Mouse (Mus musculus): Measurements from ENCODE around the gene Tmem8b. TPM values are rescaled to one million over a fixed set of nuclear protein-coding genes. Genes with fewer than 3 reads are reported as not detected.

Tmem8b gene
- polyA plus RNA-seq, 1 experiment from 2014 or later: 5.6 TPM

DNA sequence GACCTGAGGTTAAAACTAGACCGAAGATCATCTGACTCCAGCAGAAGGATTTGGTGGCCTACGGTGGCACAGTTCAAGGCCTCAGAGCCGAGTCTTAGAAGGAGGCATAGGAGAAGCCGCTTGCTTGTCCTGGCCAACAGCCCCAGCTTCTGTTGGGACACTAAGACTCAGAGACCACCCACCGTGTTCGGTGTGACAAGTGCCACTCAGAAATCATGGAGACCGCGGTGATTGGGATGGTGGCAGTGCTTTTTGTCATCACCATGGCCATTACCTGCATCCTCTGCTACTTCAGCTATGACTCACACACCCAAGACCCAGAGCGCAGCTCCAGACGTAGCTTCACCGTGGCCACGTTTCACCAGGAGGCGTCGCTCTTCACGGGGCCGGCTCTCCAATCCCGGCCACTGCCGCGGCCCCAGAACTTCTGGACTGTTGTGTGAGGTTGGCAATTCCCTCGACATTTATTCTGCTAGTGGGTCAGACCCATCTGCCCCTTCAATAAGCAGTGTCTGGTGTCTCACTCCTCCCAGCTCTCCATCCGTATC, 62.1 kb downstream of the Tmem8b start:
- 77% methylated on average over 21 of the region's 21 CpGs for WGBS
- Histone ChIP-seq H3K36me3 (ENCODE audit: control insufficient read depth, insufficient read depth, low read length) (no peaks in the 10 kb centered on the region), H3K27me3 (replicated peaks; ENCODE audit: control insufficient read depth, insufficient read depth, low read length) (no peaks in the 10 kb centered on the region), H3K4me1 (ENCODE audit: control insufficient read depth, insufficient read depth, low read length) (no peaks in the 10 kb centered on the region), H3K9ac (ENCODE audit: low read length) (no peak overlapping the region), H3K4me2 (ENCODE audit: low read length) (no peak overlapping the region), H3K9me3 (replicated peaks; ENCODE audit: control insufficient read depth, low read length) (no peaks in the 10 kb centered on the region), H3K4me3 (ENCODE audit: low read depth, low read length) (no peak overlapping the region), H3K27ac (ENCODE audit: low read depth, low read length) (no peak overlapping the region)
- no peak for DNase-seq (ENCODE audit: low spot score)
- ATAC-seq: no peak

- Histone ChIP-seq H3K9me3 (replicated peaks; ENCODE audit: control insufficient read depth, low read length) (no peaks in the 10 kb centered on the region), H3K4me1 (ENCODE audit: control insufficient read depth, insufficient read depth, low read length) (no peaks in the 10 kb centered on the region), H3K27ac (ENCODE audit: low read depth, low read length) (no peak overlapping the region), H3K4me3 (ENCODE audit: low read depth, low read length) (no peak overlapping the region), H3K9ac (ENCODE audit: low read length) (no peak overlapping the region), H3K27me3 (replicated peaks; ENCODE audit: control insufficient read depth, insufficient read depth, low read length) (no peaks in the 10 kb centered on the region), H3K36me3 (ENCODE audit: control insufficient read depth, insufficient read depth, low read length) (no peaks in the 10 kb centered on the region), H3K4me2 (ENCODE audit: low read length) (no peak overlapping the region)
- no peak for DNase-seq (ENCODE audit: low spot score)
- ATAC-seq: no peak
- WGBS: 24% methylated on average over 1 of the region's 1 CpGs
Measured at GRCm38 (mm10) chr4:43732171-43732570, 63.4 kb downstream of the Tmem8b start.

GRCm38 (mm10) chr4:43733186-43733585, 64.4 kb downstream of the Tmem8b start:
- ATAC-seq (no peak), DNase-seq (ENCODE audit: low spot score) (no peak)
- no peaks in the 10 kb centered on the region for H3K9me3 ChIP-seq (replicated peaks; ENCODE audit: control insufficient read depth, low read length)
- no peak overlapping the region for H3K27ac ChIP-seq (ENCODE audit: low read depth, low read length)
- H3K36me3 ChIP-seq (ENCODE audit: control insufficient read depth, insufficient read depth, low read length): no peaks in the 10 kb centered on the region
- no peak overlapping the region for H3K4me2 ChIP-seq (ENCODE audit: low read length)
- H3K9ac ChIP-seq (ENCODE audit: low read length): no peak overlapping the region
- 87% methylated on average over 5 of the region's 5 CpGs for WGBS
- H3K4me1 ChIP-seq (ENCODE audit: control insufficient read depth, insufficient read depth, low read length): no peaks in the 10 kb centered on the region
- no peak overlapping the region for H3K4me3 ChIP-seq (ENCODE audit: low read depth, low read length)
- no peaks in the 10 kb centered on the region for H3K27me3 ChIP-seq (replicated peaks; ENCODE audit: control insufficient read depth, insufficient read depth, low read length)

- no peaks in the 10 kb centered on the region for H3K27me3 ChIP-seq (replicated peaks; ENCODE audit: control insufficient read depth, insufficient read depth, low read length)
- H3K4me3 ChIP-seq (ENCODE audit: low read depth, low read length): no peak overlapping the region
- no peak overlapping the region for H3K9ac ChIP-seq (ENCODE audit: low read length)
- WGBS: 62% methylated on average over 6 of the region's 6 CpGs
- H3K4me2 ChIP-seq (ENCODE audit: low read length): no peak overlapping the region
- H3K27ac ChIP-seq (ENCODE audit: low read depth, low read length): no peak overlapping the region
- ATAC-seq (no peak), DNase-seq (ENCODE audit: low spot score) (no peak)
- no peaks in the 10 kb centered on the region for H3K9me3 ChIP-seq (replicated peaks; ENCODE audit: control insufficient read depth, low read length)
- H3K4me1 ChIP-seq (ENCODE audit: control insufficient read depth, insufficient read depth, low read length): no peaks in the 10 kb centered on the region
- no peaks in the 10 kb centered on the region for H3K36me3 ChIP-seq (ENCODE audit: control insufficient read depth, insufficient read depth, low read length)
Measured at GRCm38 (mm10) chr4:43737144-43737543, 68.4 kb downstream of the Tmem8b start.

DNA sequence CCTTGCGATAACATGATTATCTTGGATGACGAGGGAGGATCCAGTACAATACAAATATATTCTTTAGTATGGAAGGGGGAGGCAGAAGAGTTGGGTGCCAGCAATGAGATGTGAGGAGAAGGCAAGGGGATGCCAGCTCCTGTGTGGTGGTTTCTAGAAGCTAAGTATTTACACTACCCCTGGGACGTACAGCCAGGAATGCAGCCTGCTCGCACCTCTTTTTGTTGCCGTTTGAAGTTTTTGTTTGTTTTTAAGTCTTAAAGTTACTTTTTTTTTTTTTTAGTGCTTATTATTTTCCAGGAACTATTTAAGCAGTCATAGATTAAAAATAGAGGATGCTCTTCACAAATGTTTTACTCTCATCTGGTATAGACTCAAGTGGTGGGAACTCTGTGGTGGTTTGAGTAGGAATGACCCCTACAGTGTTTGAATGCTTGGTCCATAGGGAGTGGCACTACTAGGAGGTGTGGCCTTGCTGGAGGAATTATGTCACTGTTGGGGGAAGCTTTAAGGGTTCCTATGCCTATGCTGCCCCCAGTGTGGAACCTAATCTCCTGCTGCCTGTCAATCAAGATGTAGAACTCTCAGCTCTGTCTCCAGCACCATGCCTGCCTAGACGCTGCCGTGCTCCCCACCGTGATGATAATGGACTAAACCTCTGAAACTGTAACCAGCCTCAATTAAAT, 70.4 kb downstream of the Tmem8b start:
- WGBS: 77% methylated on average over 8 of the region's 8 CpGs
- H3K9ac ChIP-seq (ENCODE audit: low read length): no peak overlapping the region

DNA sequence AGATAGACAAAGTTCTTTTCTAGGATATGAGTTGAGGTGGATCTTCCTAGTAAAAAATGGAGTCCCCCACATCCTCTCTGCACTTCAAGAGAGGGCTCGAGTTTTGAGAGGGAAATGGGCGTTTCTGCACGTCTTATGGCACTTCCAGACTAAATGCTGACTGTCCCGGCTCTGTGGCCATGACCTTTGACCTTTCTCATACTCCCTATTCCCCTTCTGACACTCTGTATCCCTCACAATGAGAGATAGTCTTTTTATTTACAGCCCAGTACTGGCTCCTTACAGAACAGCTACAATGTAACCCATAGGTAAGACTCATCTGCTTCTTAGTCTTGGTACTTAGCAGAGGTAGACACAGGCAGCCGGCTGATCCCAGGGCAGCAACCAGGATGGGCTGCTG, 72.8 kb downstream of the Tmem8b start:
- Histone ChIP-seq H3K4me2 (ENCODE audit: low read length) (no peak overlapping the region), H3K9me3 (replicated peaks; ENCODE audit: control insufficient read depth, low read length) (no peaks in the 10 kb centered on the region), H3K27ac (ENCODE audit: low read depth, low read length) (no peak overlapping the region), H3K4me3 (ENCODE audit: low read depth, low read length) (no peak overlapping the region), H3K4me1 (ENCODE audit: control insufficient read depth, insufficient read depth, low read length) (no peaks in the 10 kb centered on the region), H3K36me3 (ENCODE audit: control insufficient read depth, insufficient read depth, low read length) (no peaks in the 10 kb centered on the region), H3K9ac (ENCODE audit: low read length) (no peak overlapping the region), H3K27me3 (replicated peaks; ENCODE audit: control insufficient read depth, insufficient read depth, low read length) (no peaks in the 10 kb centered on the region)
- no peak for DNase-seq (ENCODE audit: low spot score)
- 75% methylated on average over 5 of the region's 5 CpGs for WGBS
- no peak for ATAC-seq

More for the DNA sequence above, 70.4 kb downstream of the Tmem8b start:
- no peaks in the 10 kb centered on the region for H3K4me1 ChIP-seq (ENCODE audit: control insufficient read depth, insufficient read depth, low read length)
- H3K4me3 ChIP-seq (ENCODE audit: low read depth, low read length): no peak overlapping the region
- no peak overlapping the region for H3K27ac ChIP-seq (ENCODE audit: low read depth, low read length)
- H3K9me3 ChIP-seq (replicated peaks; ENCODE audit: control insufficient read depth, low read length): no peaks in the 10 kb centered on the region
- H3K27me3 ChIP-seq (replicated peaks; ENCODE audit: control insufficient read depth, insufficient read depth, low read length): no peaks in the 10 kb centered on the region
- no peak for DNase-seq (ENCODE audit: low spot score)
- ATAC-seq: no peak
- H3K4me2 ChIP-seq (ENCODE audit: low read length): no peak overlapping the region
- H3K36me3 ChIP-seq (ENCODE audit: control insufficient read depth, insufficient read depth, low read length): no peaks in the 10 kb centered on the region

Small RNA genes lying within 50 kb of the gene (microRNA-seq; reads per million reads assigned to microRNA genes)
- gene Gm25262: not detected

Other genes with a start within 250 kb of the Tmem8b start
- 0.29 and 0.73 TPM in 2 replicates for gene Fam166b, start 239.8 kb upstream of the Tmem8b start, polyA plus RNA-seq (2014; fragmentation: Nextera tagmentation; extraction: Ambion mirVana)
- 10.2 and 12.1 TPM in 2 replicates for gene Tesk1, start 227.0 kb upstream of the Tmem8b start, polyA plus RNA-seq (2014; fragmentation: Nextera tagmentation; extraction: Ambion mirVana)
- 6.7 and 8.8 TPM in 2 replicates for gene Cd72, start 214.3 kb upstream of the Tmem8b start, polyA plus RNA-seq (2014; fragmentation: Nextera tagmentation; extraction: Ambion mirVana)
- not detected in 2 replicates for gene Sit1, start 185.2 kb upstream of the Tmem8b start, polyA plus RNA-seq (2014; fragmentation: Nextera tagmentation; extraction: Ambion mirVana)
- 68.7 and 69.1 TPM in 2 replicates for gene Ccdc107, start 176.1 kb upstream of the Tmem8b start, polyA plus RNA-seq (2014; fragmentation: Nextera tagmentation; extraction: Ambion mirVana)
- 14.0 and 15.9 TPM in 2 replicates for gene Arhgef39, start 169.3 kb upstream of the Tmem8b start, polyA plus RNA-seq (2014; fragmentation: Nextera tagmentation; extraction: Ambion mirVana)
- gene Car9, start 162.0 kb upstream of the Tmem8b start, polyA plus RNA-seq (2014; fragmentation: Nextera tagmentation; extraction: Ambion mirVana): 0.22 TPM in 1 of 2 replicates, not detected in the other
- 10.7 and 13.4 TPM in 2 replicates for gene Tpm2, start 145.2 kb upstream of the Tmem8b start, polyA plus RNA-seq (2014; fragmentation: Nextera tagmentation; extraction: Ambion mirVana)
- 88.3 and 88.4 TPM in 2 replicates for gene Creb3, start 106.6 kb upstream of the Tmem8b start, polyA plus RNA-seq (2014; fragmentation: Nextera tagmentation; extraction: Ambion mirVana)
- 50.1 and 50.4 TPM in 2 replicates for gene Tln1, start 106.3 kb upstream of the Tmem8b start, polyA plus RNA-seq (2014; fragmentation: Nextera tagmentation; extraction: Ambion mirVana)
- 10.4 and 22.2 TPM in 2 replicates for gene Rgp1, start 90.3 kb upstream of the Tmem8b start, polyA plus RNA-seq (2014; fragmentation: Nextera tagmentation; extraction: Ambion mirVana)
- gene Gba2, start 90.1 kb upstream of the Tmem8b start, polyA plus RNA-seq (2014; fragmentation: Nextera tagmentation; extraction: Ambion mirVana): 39.2 and 42.3 TPM in 2 replicates
- gene Msmp, start 84.5 kb upstream of the Tmem8b start, polyA plus RNA-seq (2014; fragmentation: Nextera tagmentation; extraction: Ambion mirVana): 0.37 TPM in 1 of 2 replicates, not detected in the other
- 10.7 and 11.2 TPM in 2 replicates for gene Npr2, start 37.0 kb upstream of the Tmem8b start, polyA plus RNA-seq (2014; fragmentation: Nextera tagmentation; extraction: Ambion mirVana)
- 4.2 and 5.7 TPM in 2 replicates for gene Spag8, start 15.4 kb upstream of the Tmem8b start, polyA plus RNA-seq (2014; fragmentation: Nextera tagmentation; extraction: Ambion mirVana)
- gene Hint2, start 12.5 kb upstream of the Tmem8b start, polyA plus RNA-seq (2014; fragmentation: Nextera tagmentation; extraction: Ambion mirVana): 67.0 and 82.7 TPM in 2 replicates
- gene Fam221b, start 174 bp downstream of the Tmem8b start, polyA plus RNA-seq (2014; fragmentation: Nextera tagmentation; extraction: Ambion mirVana): 2.1 and 2.2 TPM in 2 replicates
- not detected in 2 replicates for gene Olfr70, start 31.8 kb downstream of the Tmem8b start, polyA plus RNA-seq (2014; fragmentation: Nextera tagmentation; extraction: Ambion mirVana)
- not detected in 2 replicates for gene Olfr71, start 41.3 kb downstream of the Tmem8b start, polyA plus RNA-seq (2014; fragmentation: Nextera tagmentation; extraction: Ambion mirVana)
- 0.36 and 0.45 TPM in 2 replicates for gene Hrct1, start 58.2 kb downstream of the Tmem8b start, polyA plus RNA-seq (2014; fragmentation: Nextera tagmentation; extraction: Ambion mirVana)
- 0.06 TPM in 1 of 2 replicates, not detected in the other for gene Spaar, start 61.1 kb downstream of the Tmem8b start, polyA plus RNA-seq (2014; fragmentation: Nextera tagmentation; extraction: Ambion mirVana)
- not detected in 2 replicates for gene Olfr159, start 102.0 kb downstream of the Tmem8b start, polyA plus RNA-seq (2014; fragmentation: Nextera tagmentation; extraction: Ambion mirVana)
- not detected in 2 replicates for gene Olfr156, start 154.9 kb downstream of the Tmem8b start, polyA plus RNA-seq (2014; fragmentation: Nextera tagmentation; extraction: Ambion mirVana)
- gene Olfr157, start 171.2 kb downstream of the Tmem8b start, polyA plus RNA-seq (2014; fragmentation: Nextera tagmentation; extraction: Ambion mirVana): not detected in 2 replicates
- not detected in 2 replicates for gene Olfr155, start 182.6 kb downstream of the Tmem8b start, polyA plus RNA-seq (2014; fragmentation: Nextera tagmentation; extraction: Ambion mirVana)
- 4.7 and 5.8 TPM in 2 replicates for gene Reck, start 206.6 kb downstream of the Tmem8b start, polyA plus RNA-seq (2014; fragmentation: Nextera tagmentation; extraction: Ambion mirVana)

Measured in forebrain, embryonic 14.5 days (tissue).